Mouse (Mus musculus) hindlimb bud, embryonic 11.5 days (tissue): ENCODE data around the gene Apoc3.

Source experiments
- DNase-seq: peaks from one replicate; pipeline ENCODE4 v3.0.0-alpha.2; 2012; ENCODE audit warnings: low read depth, low spot score; ENCODE audit errors: extremely low spot score

The Apoc3 gene

GRCm38 (mm10) chr9:46196699-46197169 is 38.7 kb downstream of the Apoc3 start:
- DNase-seq: no peak

GRCm38 (mm10) chr9:46194809-46195208 is 40.6 kb downstream of the Apoc3 start:
- no peak for DNase-seq

DNA sequence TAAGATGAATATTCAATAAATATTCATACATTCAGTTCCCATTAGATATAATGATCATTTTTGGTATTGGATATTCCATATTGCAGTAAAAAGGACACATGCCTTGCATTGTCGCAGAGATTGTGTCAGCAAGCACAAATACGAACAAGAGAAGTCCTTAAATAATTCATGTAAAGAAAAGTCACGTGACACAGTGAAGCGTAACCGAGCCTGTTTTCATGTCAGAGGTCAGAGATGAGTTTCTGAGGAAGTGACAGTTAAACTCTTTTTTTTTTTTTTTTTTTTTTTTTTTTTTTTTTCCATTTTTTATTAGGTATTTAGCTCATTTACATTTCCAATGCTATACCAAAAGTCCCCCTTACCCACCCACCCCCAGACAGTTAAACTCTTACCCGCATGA is 42.8 kb downstream of the Apoc3 start:
- no peak for DNase-seq

- no peak for DNase-seq
Observed at GRCm38 (mm10) chr9:46191644-46192043, 43.8 kb downstream of the Apoc3 start.

DNA sequence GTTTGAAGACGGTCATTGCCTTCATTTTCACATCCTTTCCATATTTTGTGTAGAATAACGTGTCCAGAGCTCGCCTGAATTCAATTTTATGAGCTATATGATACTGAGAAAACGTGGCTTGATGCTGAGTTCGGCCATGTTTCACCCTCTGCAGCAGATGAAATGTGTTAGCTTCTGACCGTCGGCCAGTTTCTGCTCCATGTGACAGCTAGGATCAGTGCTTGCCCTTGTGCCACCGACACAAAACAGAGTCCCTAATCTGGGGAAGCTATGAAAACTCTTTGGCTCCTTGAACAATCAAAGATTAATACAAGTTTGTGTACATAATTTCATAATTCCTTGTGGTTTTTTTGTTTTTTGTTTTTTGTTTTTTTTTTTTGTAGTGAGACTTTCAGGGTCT is 44.2 kb downstream of the Apoc3 start:
- DNase-seq: no peak

DNA sequence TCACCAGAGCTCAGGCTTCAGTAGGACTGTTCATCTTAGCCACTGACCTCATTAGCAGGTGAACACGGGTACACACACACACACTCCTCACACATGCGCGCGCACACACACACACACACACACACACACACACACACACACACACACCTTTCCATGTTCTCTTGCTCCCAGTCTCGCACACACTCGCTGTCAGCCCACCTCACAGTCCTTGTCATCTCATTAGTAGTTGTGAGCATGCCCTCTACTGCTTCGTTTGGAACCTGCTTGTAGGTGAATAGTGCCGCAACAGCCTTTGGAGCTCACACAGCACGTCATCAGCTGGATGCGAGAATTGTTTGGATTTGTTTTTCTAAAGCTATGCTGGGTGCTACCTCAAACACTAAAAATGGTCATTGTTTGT is 46.1 kb downstream of the Apoc3 start:
- DNase-seq: no peak

DNA sequence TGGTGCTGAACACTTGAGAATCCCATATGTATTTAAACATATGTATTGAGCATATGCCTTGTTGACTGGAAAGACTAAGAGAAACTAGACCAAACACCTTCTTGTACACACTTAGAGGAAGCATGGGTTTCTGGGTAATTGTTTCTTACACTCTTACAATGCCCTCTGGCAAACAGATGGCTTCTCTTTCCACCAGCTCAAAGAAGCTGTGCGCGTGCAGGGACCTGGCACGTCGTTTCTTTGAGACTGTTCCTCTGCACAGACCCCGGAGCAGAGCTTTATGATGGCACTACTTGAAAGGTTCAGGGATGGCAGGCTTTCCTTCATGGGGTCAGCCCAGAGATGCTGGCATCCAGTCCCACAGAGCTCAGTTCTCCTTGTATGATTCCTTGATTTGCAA is 46.5 kb downstream of the Apoc3 start:
- DNase-seq: no peak

GRCm38 (mm10) chr9:46188370-46188769 is 47.1 kb downstream of the Apoc3 start:
- no peak for DNase-seq

DNA sequence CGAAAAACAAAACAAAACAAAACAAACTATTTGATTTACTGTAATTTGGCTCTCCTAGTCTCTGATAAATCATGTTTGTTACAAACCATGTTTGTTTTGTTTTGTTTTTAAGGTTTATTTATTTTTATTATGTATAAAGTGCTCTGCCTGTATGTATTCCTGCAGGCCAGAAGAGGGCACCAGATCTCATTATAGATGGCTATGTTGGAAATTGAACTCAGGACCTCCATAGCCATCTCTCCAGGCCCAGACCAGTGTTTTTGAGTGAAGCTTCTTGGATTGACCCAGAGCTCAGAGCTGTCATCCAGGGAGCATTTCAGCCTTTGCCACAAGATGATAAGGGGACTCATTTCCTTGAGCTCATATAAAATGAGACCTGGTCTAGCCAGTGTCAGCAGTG is 49.0 kb downstream of the Apoc3 start:
- no peak for DNase-seq

DNA sequence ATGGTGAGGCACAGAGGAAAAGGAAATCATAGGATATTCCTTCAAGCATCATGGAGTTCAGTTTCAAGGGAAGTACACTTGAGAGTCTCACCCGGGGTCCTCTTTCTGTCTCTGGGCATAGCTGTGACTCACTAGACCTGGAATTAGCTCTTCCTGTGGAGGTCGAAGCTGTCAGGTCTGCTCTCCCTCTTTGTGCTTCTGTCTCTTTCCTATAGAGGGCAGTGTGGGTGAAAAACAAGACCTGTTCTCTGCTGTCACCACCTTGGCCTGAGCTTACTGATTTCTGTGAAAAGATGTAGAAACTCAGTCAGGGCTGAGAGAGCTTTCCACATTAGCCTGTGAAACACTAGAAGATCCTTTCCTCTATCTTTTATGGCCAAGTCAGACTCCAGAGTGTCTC is 50.2 kb downstream of the Apoc3 start:
- no peak for DNase-seq

DNA sequence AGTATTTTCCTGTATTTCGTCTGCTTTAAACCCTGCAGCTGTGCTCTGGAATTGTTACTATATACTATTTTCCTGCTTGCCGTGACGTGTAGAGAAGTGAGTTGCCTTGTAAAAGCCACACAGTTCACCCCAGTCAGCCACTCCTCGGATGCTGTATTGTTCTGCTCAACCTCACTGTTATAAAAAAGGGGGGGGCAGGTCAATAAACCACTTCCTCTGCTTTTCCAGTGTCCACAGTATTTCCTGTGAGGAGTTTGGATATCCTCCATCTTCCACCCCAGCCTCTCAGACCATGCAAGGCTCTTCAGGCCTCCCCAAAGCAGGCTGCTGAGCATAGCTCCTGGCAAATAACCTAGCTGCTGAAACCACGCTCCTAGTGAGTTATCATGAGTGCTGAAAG is 50.9 kb downstream of the Apoc3 start:
- DNase-seq: no peak
